Mouse (Mus musculus): Measurements from ENCODE around the gene Usp6nl. TPM values are rescaled to one million over a fixed set of nuclear protein-coding genes. Genes with fewer than 3 reads are reported as not detected.

Usp6nl gene
- polyA plus RNA-seq, 1 experiment from 2014 or later: 16.5 TPM

- ATAC-seq (ENCODE audit: insufficient number of reproducible peaks, insufficient read depth, low FRiP score, low TSS enrichment): no peak
- Histone ChIP-seq H3K27ac (no peak overlapping the region), H3K4me2 (replicated peaks) (no peak overlapping the region), H3K9me3 (no peaks in the 10 kb centered on the region), H3K27me3 (no peaks in the 10 kb centered on the region), H3K36me3 (peaks cover 37% of the 10 kb centered on the region), H3K4me3 (no peak overlapping the region), H3K4me1 (no peaks in the 10 kb centered on the region), H3K9ac (no peak overlapping the region)
- WGBS: 80% methylated on average over 16 of the region's 16 CpGs
Measured at GRCm38 (mm10) chr2:6436085-6436950, 113.9 kb downstream of the Usp6nl start.

- Histone ChIP-seq H3K4me3 (no peak overlapping the region), H3K36me3 (peaks cover 39% of the 10 kb centered on the region), H3K27ac (no peak overlapping the region), H3K9ac (no peak overlapping the region), H3K9me3 (no peaks in the 10 kb centered on the region), H3K4me2 (replicated peaks) (no peak overlapping the region), H3K4me1 (no peaks in the 10 kb centered on the region), H3K27me3 (no peaks in the 10 kb centered on the region)
- WGBS: 92% methylated on average over 9 of the region's 9 CpGs
- ATAC-seq (ENCODE audit: insufficient number of reproducible peaks, insufficient read depth, low FRiP score, low TSS enrichment): no peak
Measured at GRCm38 (mm10) chr2:6441688-6442087, 119.2 kb downstream of the Usp6nl start.

- Histone ChIP-seq H3K27ac (no peak overlapping the region), H3K36me3 (peaks cover 35% of the 10 kb centered on the region), H3K4me3 (no peak overlapping the region), H3K9ac (no peak overlapping the region), H3K4me1 (no peaks in the 10 kb centered on the region), H3K27me3 (no peaks in the 10 kb centered on the region), H3K9me3 (no peaks in the 10 kb centered on the region), H3K4me2 (replicated peaks) (no peak overlapping the region)
- 81% methylated on average over 10 of the region's 10 CpGs for WGBS
- no peak for ATAC-seq (ENCODE audit: insufficient number of reproducible peaks, insufficient read depth, low FRiP score, low TSS enrichment)
Measured at GRCm38 (mm10) chr2:6442302-6442701, 119.8 kb downstream of the Usp6nl start.

- no peak for ATAC-seq (ENCODE audit: insufficient number of reproducible peaks, insufficient read depth, low FRiP score, low TSS enrichment)
Measured at GRCm38 (mm10) chr2:6444015-6444414, 121.5 kb downstream of the Usp6nl start.

GRCm38 (mm10) chr2:6444723-6445169, 122.3 kb downstream of the Usp6nl start:
- no peaks in the 10 kb centered on the region for H3K27me3 ChIP-seq
- WGBS: 78% methylated on average over 4 of the region's 4 CpGs
- ATAC-seq (ENCODE audit: insufficient number of reproducible peaks, insufficient read depth, low FRiP score, low TSS enrichment): no peak
- no peak overlapping the region for H3K4me3 ChIP-seq
- H3K4me2 ChIP-seq (replicated peaks): no peak overlapping the region
- no peaks in the 10 kb centered on the region for H3K9me3 ChIP-seq
- H3K9ac ChIP-seq: no peak overlapping the region
- H3K4me1 ChIP-seq: no peaks in the 10 kb centered on the region
- no peak overlapping the region for H3K27ac ChIP-seq
- H3K36me3 ChIP-seq: peaks cover 31% of the 10 kb centered on the region

More at GRCm38 (mm10) chr2:6444015-6444414, 121.5 kb downstream of the Usp6nl start:
- Histone ChIP-seq H3K27ac (no peak overlapping the region), H3K4me2 (replicated peaks) (no peak overlapping the region), H3K36me3 (peaks cover 31% of the 10 kb centered on the region), H3K9ac (no peak overlapping the region), H3K9me3 (no peaks in the 10 kb centered on the region), H3K4me3 (no peak overlapping the region), H3K4me1 (no peaks in the 10 kb centered on the region), H3K27me3 (no peaks in the 10 kb centered on the region)
- WGBS: 90% methylated on average over 4 of the region's 4 CpGs

GRCm38 (mm10) chr2:6445858-6446257, 123.4 kb downstream of the Usp6nl start:
- no peaks in the 10 kb centered on the region for H3K4me1 ChIP-seq
- H3K9me3 ChIP-seq: no peaks in the 10 kb centered on the region
- H3K4me2 ChIP-seq (replicated peaks): no peak overlapping the region
- no peak for ATAC-seq (ENCODE audit: insufficient number of reproducible peaks, insufficient read depth, low FRiP score, low TSS enrichment)
- H3K27ac ChIP-seq: no peak overlapping the region
- H3K36me3 ChIP-seq: peaks cover 22% of the 10 kb centered on the region
- no peak overlapping the region for H3K4me3 ChIP-seq
- WGBS: 76% methylated on average over 4 of the region's 4 CpGs
- H3K9ac ChIP-seq: no peak overlapping the region
- no peaks in the 10 kb centered on the region for H3K27me3 ChIP-seq

GRCm38 (mm10) chr2:6448880-6449279, 126.4 kb downstream of the Usp6nl start:
- Histone ChIP-seq H3K27me3 (no peaks in the 10 kb centered on the region), H3K27ac (no peak overlapping the region), H3K9me3 (no peaks in the 10 kb centered on the region), H3K4me3 (no peak overlapping the region), H3K36me3 (0 out of 2 replicates have a peak, but pooled peaks cover 6% of the 10 kb centered on the region), H3K4me2 (replicated peaks) (no peak overlapping the region), H3K4me1 (no peaks in the 10 kb centered on the region), H3K9ac (no peak overlapping the region)
- no peak for ATAC-seq (ENCODE audit: insufficient number of reproducible peaks, insufficient read depth, low FRiP score, low TSS enrichment)
- WGBS: 80% methylated on average over 2 of the region's 2 CpGs

- no peak overlapping the region for H3K27ac ChIP-seq
- H3K4me3 ChIP-seq: no peak overlapping the region
- H3K4me2 ChIP-seq (replicated peaks): no peak overlapping the region
- 0 out of 2 replicates have a peak, but pooled peaks cover 6% of the 10 kb centered on the region for H3K36me3 ChIP-seq
- no peaks in the 10 kb centered on the region for H3K27me3 ChIP-seq
- H3K9me3 ChIP-seq: no peaks in the 10 kb centered on the region
- ATAC-seq (ENCODE audit: insufficient number of reproducible peaks, insufficient read depth, low FRiP score, low TSS enrichment): no peak
- H3K4me1 ChIP-seq: no peaks in the 10 kb centered on the region
- no peak overlapping the region for H3K9ac ChIP-seq
- WGBS: 64% methylated on average over 3 of the region's 3 CpGs
Measured at GRCm38 (mm10) chr2:6449656-6450055, 127.2 kb downstream of the Usp6nl start.

- Histone ChIP-seq H3K9me3 (no peaks in the 10 kb centered on the region), H3K27ac (no peak overlapping the region), H3K9ac (no peak overlapping the region), H3K36me3 (no peaks in the 10 kb centered on the region), H3K4me1 (no peaks in the 10 kb centered on the region), H3K27me3 (no peaks in the 10 kb centered on the region), H3K4me2 (replicated peaks) (no peak overlapping the region), H3K4me3 (no peak overlapping the region)
- no peak for ATAC-seq (ENCODE audit: insufficient number of reproducible peaks, insufficient read depth, low FRiP score, low TSS enrichment)
- 87% methylated on average over 3 of the region's 3 CpGs for WGBS
Measured at GRCm38 (mm10) chr2:6450544-6450943, 128.1 kb downstream of the Usp6nl start.

GRCm38 (mm10) chr2:6454941-6455516, 132.6 kb downstream of the Usp6nl start:
- ATAC-seq (ENCODE audit: insufficient number of reproducible peaks, insufficient read depth, low FRiP score, low TSS enrichment): no peak
- no peaks in the 10 kb centered on the region for H3K9me3 ChIP-seq
- no peaks in the 10 kb centered on the region for H3K27me3 ChIP-seq

GRCm38 (mm10) chr2:6459282-6460047, 137.0 kb downstream of the Usp6nl start:
- no peak for ATAC-seq (ENCODE audit: insufficient number of reproducible peaks, insufficient read depth, low FRiP score, low TSS enrichment)
- Histone ChIP-seq H3K36me3 (no peaks in the 10 kb centered on the region), H3K4me2 (replicated peaks) (no peak overlapping the region), H3K27ac (no peak overlapping the region), H3K9me3 (no peaks in the 10 kb centered on the region), H3K4me1 (0 out of 2 replicates have a peak, but pooled peaks cover 2% of the 10 kb centered on the region), H3K27me3 (no peaks in the 10 kb centered on the region), H3K4me3 (no peak overlapping the region), H3K9ac (no peak overlapping the region)
- 62% methylated on average over 13 of the region's 13 CpGs for WGBS

More at GRCm38 (mm10) chr2:6454941-6455516, 132.6 kb downstream of the Usp6nl start:
- H3K4me1 ChIP-seq: no peaks in the 10 kb centered on the region
- H3K9ac ChIP-seq: no peak overlapping the region
- H3K27ac ChIP-seq: no peak overlapping the region
- H3K4me3 ChIP-seq: no peak overlapping the region
- H3K36me3 ChIP-seq: no peaks in the 10 kb centered on the region
- no peak overlapping the region for H3K4me2 ChIP-seq (replicated peaks)
- WGBS: 75% methylated on average over 7 of the region's 7 CpGs
